Mouse (Mus musculus) spleen, adult 2 months (tissue): ENCODE data around the gene Tubgcp6.

ENCODE experiments used
- CTCF ChIP-seq: fragments of 200-500 bp; IDR thresholded peaks from 2 replicates; pipeline ENCODE4 v1.5.1; 2011; ENCODE audit warnings: mild to moderate bottlenecking, inconsistent platforms; ENCODE audit not compliant: insufficient read depth, insufficient read length, insufficient replicate concordance; ENCODE audit errors: extremely low read depth
- POLR2A ChIP-seq: fragments of 200-500 bp; IDR thresholded peaks from 2 replicates; pipeline ENCODE4 v1.6.1; 2011; ENCODE audit warnings: low read depth, low read length, inconsistent platforms

DNA sequence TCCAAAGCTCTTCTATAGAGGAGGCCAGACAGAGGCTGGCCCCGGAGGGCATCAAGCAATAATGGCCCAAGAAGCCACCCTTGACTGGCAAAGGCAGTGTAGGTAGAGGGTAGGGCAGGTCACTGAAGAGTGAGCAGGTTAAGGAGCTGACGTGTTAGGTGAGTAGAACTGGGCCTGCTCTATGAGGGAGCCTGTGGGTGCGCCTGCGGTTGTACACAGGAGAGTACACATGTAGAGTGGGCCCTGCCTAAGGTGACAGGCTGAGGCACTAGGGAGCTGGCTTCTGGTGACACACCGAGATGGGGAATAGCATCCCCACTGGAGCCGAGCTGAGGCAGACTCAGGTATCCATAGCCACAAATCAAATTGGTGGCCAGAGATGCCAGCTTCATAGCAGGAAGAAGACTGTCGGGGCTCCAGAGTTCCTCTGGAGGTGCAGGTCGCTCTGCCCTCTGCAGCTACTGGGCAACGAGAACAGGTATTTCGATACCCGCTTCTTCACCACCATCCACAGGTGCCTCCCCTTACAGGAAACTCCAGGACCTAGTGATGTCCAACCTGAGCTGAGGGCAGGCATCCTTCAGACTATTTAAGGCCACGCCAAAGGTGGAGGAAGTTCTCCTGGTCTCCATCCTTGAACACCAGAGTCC, 62.0 kb downstream of the Tubgcp6 start:
- no peak for TF ChIP-seq POLR2A
- TF ChIP-seq CTCF: no peak
